Mouse (Mus musculus) cerebellum, postnatal 14 days (tissue): ENCODE data around the gene Ftsj3.
"Not testable (repeated sequence)": the region's sequence is repeated elsewhere in the genome, so short reads cannot be mapped to it uniquely, and the experiment has no call there.

ENCODE experiments used
- DNase-seq, 2 experiments: peaks; one replicate each; pipeline ENCODE4 v3.0.0; 2021; ENCODE audit warnings: mixed read lengths in 2 of 2

Gene Ftsj3

GRCm38 (mm10) chr11:106268326-106269059 is 12.6 kb upstream of the Ftsj3 start:
- peak; percentile 88 to 93 for DNase-seq

GRCm38 (mm10) chr11:106267871-106268270 is 12.0 kb upstream of the Ftsj3 start:
- peak; percentile 63 to 74 for DNase-seq

- DNase-seq = peak; percentile 91 to 95
Measured at GRCm38 (mm10) chr11:106267311-106267852, 11.5 kb upstream of the Ftsj3 start.

- DNase-seq = no peak
Measured at GRCm38 (mm10) chr11:106266431-106266830, 10.6 kb upstream of the Ftsj3 start.

GRCm38 (mm10) chr11:106265570-106265969 is 9.7 kb upstream of the Ftsj3 start:
- DNase-seq = no peak

- DNase-seq = peak in 1 of 2 experiments; percentile 20
Measured at GRCm38 (mm10) chr11:106264988-106265387, 9.1 kb upstream of the Ftsj3 start.

- peak in 1 of 2 experiments; percentile 52 for DNase-seq
Measured at GRCm38 (mm10) chr11:106263963-106264362, 8.1 kb upstream of the Ftsj3 start.

- DNase-seq = no peak
Measured at GRCm38 (mm10) chr11:106260826-106261450, 5.1 kb upstream of the Ftsj3 start.

GRCm38 (mm10) chr11:106256775-106257174 is 896 bp upstream of the Ftsj3 start:
- DNase-seq = peak; percentile 69 to 74

GRCm38 (mm10) chr11:106255174-106255573 is 705 bp downstream of the Ftsj3 start:
- peak in 1 of 2 experiments; percentile 45 for DNase-seq

- peak in 1 of 2 experiments; percentile 9 for DNase-seq
Measured at GRCm38 (mm10) chr11:106254767-106255166, 1.1 kb downstream of the Ftsj3 start.

- no peak for DNase-seq
Measured at GRCm38 (mm10) chr11:106249326-106249725, 6.6 kb downstream of the Ftsj3 start.

- DNase-seq = no peak
Measured at GRCm38 (mm10) chr11:106246834-106247233, 9.0 kb downstream of the Ftsj3 start.

GRCm38 (mm10) chr11:106233978-106234377 is 21.9 kb downstream of the Ftsj3 start:
- DNase-seq = not testable (repeated sequence)

GRCm38 (mm10) chr11:106220603-106221002 is 35.3 kb downstream of the Ftsj3 start:
- no peak for DNase-seq

GRCm38 (mm10) chr11:106216730-106217490 is 39.0 kb downstream of the Ftsj3 start, which contains the start of gene Ddx42:
Ddx42 (plus strand) TSS chr11:106216926.
- DNase-seq = peak; percentile 94

- DNase-seq = peak; percentile 97
Measured at GRCm38 (mm10) chr11:106215927-106216729, 39.8 kb downstream of the Ftsj3 start, which contains the start of gene Ccdc47. Ccdc47 (minus strand) TSS chr11:106216344.

- DNase-seq = no peak
Measured at GRCm38 (mm10) chr11:106215450-106215859, 40.4 kb downstream of the Ftsj3 start.

GRCm38 (mm10) chr11:106214856-106215255 is 41.0 kb downstream of the Ftsj3 start:
- peak in 1 of 2 experiments; percentile 40 for DNase-seq

- DNase-seq = no peak
Measured at GRCm38 (mm10) chr11:106212771-106213170, 43.1 kb downstream of the Ftsj3 start.

- DNase-seq = no peak
Measured at GRCm38 (mm10) chr11:106202123-106202465, 53.8 kb downstream of the Ftsj3 start, which contains the start of gene Strada. Strada (minus strand) TSS chr11:106202168.
